Mouse (Mus musculus): ENCODE measurements around the gene Col5a1. TPM values are rescaled to one million over a fixed set of nuclear protein-coding genes. Genes with fewer than 3 reads are reported as not detected.

The Col5a1 gene
- 34.9 TPM for polyA plus RNA-seq (2014; fragmentation: Illumina TruSeq; extraction: RNeasy Lipid Tissue Mini Kit (QIAGEN cat#74804); ENCODE audit: low read depth, low replicate concordance)

DNA sequence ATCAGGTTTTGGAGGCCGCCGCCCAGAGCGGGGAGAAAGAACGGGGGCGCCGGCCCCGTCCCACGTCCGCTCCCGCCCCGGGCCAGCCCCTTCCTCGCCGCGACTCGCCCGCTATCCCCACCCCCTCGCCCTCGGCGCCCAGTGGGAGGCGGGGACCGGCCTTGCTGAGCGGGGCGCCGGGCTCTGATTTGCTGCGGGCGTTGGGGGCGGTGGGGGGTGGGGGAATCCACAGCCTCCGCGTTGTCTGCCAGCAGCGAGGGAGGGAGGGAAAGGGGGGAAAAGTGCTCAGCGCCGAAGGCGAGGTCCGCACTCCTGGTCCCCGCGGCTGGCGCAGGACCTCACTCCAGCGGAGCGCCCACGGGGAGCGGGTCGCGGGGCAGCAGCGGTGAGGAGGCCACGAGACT, at the start of gene Col5a1:
Gene Col5a1, plus strand, starts transcription at position 278 of the 404 bp plus-strand sequence.

GRCm38 (mm10) chr2:28084768-28085167, 198.5 kb downstream of the Col5a1 start, which contains the start of gene Fcnb:
Gene Fcnb, minus strand, starts transcription at chr2:28084885.

Other genes starting within 250 kb of the Col5a1 start
- 54.4 TPM for gene Rxra, start 210.0 kb upstream of the Col5a1 start, polyA plus RNA-seq (2014; fragmentation: Illumina TruSeq; extraction: RNeasy Lipid Tissue Mini Kit (QIAGEN cat#74804); ENCODE audit: low read depth, low replicate concordance)
- gene Fcnb, start 198.5 kb downstream of the Col5a1 start, polyA plus RNA-seq (2014; fragmentation: Illumina TruSeq; extraction: RNeasy Lipid Tissue Mini Kit (QIAGEN cat#74804); ENCODE audit: low read depth, low replicate concordance): not detected

All from adipose tissue, adult 10 weeks (tissue).